Mouse (Mus musculus) kidney, postnatal 10 days (tissue): ENCODE measurements around the gene Atxn7l3b.

Experiments
- DNase-seq: peaks from one replicate; pipeline ENCODE4 v3.0.0; 2021; ENCODE audit warnings: mixed read lengths

The Atxn7l3b gene

GRCm38 (mm10) chr10:112928452-112929221 lies at the start of gene Atxn7l3b:
TSS of gene Atxn7l3b (minus strand) at chr10:112929001.
- DNase-seq = peak; percentile 97

DNA sequence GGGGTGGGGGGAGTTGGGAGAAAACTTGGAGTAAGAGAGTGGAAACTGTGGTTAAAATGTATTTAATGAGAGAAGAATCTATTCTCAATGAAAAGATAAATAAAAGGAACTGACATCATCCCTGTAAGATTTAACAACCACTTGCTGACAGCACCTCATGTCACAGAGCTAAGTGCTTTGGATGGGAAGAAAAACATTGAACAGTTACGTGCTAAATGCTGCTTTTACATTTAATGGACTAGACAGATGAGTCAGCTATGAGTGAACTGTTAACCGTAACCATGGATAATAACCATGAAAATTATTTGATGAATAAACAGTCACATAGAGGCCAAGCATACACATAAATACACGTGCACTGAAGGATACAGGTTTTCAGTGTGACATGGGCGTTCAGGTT lies 48.8 kb upstream of the Atxn7l3b start:
- no peak for DNase-seq

DNA sequence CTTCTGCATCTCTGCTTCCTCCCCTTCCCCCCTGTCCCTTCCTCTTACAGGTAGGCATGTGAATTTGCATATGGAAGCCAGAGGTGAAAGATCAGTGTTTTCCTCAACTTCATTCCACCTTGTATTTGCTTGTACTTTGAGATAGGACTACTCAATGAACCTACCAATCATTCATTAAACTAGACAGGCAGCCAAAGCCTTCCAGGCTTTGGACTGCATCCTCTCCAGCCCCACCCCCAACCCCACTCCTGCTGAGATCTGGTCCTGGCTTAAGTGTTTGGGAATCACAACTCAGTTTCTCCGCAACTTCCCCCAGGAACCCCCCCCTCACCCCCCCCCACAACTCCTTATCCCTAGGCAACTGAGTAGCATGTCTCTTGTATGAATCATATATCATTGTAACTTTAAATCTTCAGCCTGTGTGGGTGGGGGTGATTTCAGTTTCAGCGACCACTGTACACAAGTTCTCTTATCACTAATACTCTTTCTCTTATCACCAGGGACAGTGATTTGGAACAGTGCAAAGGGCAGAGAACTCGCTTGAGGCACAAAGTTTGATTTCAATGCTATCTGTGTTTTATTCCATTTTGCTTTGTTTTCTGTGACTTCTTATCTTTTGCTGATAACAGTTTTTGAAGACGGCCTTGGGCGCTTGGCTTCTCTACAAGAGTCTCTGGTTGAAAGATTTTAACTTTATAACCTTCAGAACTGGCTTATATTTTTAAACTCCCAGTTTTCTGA lies 44.7 kb upstream of the Atxn7l3b start:
- no peak for DNase-seq

- DNase-seq = no peak
Observed at GRCm38 (mm10) chr10:112970002-112970589, 41.3 kb upstream of the Atxn7l3b start.

DNA sequence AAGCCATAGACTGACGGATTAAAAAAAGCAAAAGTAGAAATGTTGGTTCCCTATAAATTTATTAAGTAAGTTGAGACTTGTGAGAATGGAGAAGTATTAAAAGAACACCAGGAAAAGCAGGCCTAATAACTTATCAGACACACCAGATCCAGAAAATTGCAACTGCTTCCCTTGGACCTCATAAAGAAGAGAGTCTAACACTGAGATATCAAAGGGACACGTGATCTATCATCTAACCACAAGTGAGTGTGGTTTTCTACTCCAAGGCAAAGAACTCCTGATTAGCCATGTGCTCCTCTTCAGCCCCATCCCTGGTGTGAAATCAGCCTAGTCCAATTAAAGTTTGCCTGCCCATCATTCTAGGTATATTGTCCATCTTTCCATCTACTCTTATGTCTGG lies 38.8 kb upstream of the Atxn7l3b start:
- DNase-seq = no peak

DNA sequence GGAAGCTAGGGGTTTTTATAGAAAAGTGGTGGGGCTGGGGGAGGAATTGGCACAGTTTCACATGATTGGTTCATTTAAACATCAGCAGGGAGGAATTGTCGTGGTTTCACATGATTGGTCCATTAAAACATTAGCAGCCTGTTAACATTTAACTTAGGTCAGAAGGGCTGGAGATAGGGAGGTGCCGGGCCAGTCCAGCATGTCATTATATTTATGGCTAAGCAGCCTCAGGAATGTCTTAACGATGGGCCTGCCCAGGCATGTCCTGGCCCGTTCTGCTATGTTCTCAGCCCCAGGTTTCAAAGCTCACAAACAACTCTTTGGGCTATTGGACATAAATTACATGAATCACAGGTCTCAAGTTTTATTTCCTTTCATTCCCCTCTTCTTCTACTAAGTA lies 33.4 kb upstream of the Atxn7l3b start:
- DNase-seq = peak; percentile 40

GRCm38 (mm10) chr10:112954140-112954539 lies 25.3 kb upstream of the Atxn7l3b start:
- no peak for DNase-seq

DNA sequence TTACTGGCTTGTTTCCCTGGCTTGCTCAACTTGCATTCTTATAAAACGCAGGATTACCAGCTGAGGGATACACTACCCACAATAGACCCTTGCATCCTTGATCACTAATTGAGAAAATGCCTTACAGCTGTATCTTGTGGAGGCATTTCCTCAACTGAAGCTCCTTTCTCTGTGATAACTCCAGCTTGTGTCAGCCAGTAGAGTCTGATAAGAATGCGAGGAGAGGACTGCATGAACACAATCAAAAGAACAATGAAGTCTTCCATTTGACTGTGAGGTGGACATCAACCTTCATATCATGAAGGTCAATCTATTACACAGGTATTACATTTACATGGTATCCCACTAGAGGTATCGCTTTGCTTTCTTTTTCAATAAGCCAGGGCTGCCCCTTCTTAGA lies 19.7 kb upstream of the Atxn7l3b start:
- no peak for DNase-seq

DNA sequence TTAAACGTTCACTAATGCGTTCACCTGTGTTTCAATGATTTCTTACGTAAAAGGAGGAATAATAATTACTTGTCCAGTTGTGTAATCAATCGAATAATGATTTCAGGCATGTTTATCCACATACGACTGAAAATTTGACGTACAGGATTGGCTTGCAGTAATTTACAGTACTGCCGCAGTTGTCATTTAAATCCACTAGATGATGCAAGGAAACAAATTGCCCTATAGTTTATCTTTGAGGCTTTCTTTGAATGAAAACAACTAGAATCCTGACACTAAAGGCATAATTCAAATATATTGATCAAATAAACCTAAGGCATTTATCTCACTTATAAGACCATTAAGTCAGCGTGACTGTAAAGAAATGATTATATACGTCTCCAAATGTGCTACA lies 418 bp upstream of the Atxn7l3b start:
- no peak for DNase-seq

DNA sequence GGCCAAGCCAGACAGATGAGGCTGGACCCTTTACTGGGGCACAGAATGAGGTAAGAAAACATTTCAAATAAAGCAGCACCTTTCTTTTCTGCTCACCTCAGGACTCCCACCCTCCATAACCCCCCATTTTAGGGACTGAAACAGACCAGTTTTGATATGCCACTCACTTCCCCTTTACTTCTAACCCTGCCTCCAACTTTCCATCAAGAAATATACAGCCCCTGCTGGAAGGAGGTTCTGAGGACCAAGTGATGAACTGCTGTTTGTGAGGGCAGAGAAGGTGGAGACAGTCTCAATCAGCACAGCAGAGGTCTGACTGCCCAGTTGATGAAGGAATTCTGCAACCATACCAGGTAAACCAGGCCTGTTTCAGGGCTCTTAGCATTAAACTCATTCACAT lies 1.8 kb downstream of the Atxn7l3b start:
- no peak for DNase-seq

GRCm38 (mm10) chr10:112926271-112926670 lies 2.5 kb downstream of the Atxn7l3b start:
- no peak for DNase-seq

DNA sequence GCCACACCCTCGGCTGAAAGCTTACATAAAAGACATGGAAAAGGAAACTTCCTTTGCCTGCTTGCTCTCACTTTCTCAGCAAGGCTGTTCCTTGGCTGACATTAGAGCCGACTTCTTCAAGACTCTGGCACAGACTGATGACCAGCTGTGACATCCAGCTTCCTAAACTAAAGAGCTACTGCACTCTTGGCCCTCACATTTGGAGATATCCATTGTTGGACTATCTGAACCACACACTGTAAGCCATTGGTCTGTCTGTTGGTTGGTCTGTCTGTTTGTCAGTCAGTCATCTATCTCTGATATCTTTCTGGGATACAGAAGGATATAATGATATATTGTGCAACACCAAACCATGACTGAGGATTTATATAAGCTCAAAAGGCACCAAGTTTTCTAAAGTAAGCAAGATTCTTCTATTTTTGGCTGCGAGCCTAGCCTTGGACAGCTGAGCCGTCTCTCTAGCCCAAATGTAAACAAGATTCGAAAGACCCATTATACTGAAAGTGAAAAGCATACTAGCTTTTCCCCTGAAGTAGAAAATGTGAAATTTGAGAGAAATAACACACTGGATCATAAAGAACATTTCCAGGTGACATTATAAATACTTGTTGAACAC lies 12.1 kb downstream of the Atxn7l3b start:
- peak; percentile 14 for DNase-seq

DNA sequence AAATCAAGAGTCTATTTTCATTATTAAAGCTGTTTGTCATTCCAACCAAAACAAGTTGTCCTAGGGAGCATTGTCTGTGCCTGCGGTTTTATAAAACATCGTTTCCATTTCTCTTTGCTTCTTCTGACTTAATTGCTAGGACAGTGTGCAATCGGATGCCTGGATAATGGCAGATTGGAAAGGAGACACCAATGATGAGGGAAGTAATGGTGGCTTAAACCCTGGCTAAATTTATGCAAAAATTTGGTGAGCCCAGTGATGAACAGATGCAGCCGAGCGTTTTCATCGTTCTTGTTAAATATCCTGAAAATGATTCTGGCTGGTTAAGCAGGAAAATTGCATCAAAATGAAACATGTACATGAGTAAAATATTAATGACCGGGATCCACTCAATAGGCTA lies 28.6 kb downstream of the Atxn7l3b start:
- no peak for DNase-seq

GRCm38 (mm10) chr10:112899796-112900195 lies 29.0 kb downstream of the Atxn7l3b start:
- DNase-seq = no peak

DNA sequence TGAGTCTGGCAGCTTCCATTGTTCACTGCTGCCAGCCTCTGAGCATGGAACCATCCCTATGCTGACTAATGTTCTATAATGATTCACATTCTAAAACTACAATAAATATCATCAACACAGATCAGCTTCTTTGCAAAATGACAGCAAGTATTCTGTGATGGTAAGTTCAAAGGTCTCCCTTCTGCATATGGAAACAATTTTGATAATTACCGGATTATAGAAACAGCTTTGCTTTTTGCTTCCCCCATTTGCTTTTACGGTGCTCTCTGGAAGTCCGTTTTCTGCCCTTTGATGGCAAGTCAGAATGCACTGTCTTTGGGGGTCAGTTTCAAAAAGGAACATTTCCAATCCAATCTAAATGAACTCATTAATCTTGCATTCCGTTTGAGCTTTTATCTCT lies 32.2 kb downstream of the Atxn7l3b start:
- DNase-seq = no peak

GRCm38 (mm10) chr10:112893622-112894252 lies 35.1 kb downstream of the Atxn7l3b start:
- DNase-seq = no peak

DNA sequence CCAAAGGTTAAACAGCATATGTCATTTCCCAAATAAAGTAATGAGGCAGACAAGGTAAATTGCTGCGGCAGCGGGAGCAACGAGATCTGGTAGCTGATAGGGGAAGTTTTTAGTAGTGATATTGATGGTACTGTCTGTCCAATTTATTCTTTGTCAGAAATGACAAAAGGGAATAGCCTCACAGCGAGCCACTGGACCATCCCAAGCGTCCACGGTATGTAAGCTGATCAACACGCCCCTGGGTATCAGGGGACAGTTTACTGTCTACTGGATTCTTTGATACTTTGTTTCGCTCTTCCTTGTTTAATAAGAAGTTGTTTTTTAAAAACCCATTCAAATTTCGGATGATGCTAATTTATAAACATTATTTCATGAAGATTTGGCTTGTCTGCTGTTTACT lies 44.7 kb downstream of the Atxn7l3b start:
- DNase-seq = no peak

- DNase-seq = no peak
Observed at GRCm38 (mm10) chr10:112883688-112884004, 45.2 kb downstream of the Atxn7l3b start.

DNA sequence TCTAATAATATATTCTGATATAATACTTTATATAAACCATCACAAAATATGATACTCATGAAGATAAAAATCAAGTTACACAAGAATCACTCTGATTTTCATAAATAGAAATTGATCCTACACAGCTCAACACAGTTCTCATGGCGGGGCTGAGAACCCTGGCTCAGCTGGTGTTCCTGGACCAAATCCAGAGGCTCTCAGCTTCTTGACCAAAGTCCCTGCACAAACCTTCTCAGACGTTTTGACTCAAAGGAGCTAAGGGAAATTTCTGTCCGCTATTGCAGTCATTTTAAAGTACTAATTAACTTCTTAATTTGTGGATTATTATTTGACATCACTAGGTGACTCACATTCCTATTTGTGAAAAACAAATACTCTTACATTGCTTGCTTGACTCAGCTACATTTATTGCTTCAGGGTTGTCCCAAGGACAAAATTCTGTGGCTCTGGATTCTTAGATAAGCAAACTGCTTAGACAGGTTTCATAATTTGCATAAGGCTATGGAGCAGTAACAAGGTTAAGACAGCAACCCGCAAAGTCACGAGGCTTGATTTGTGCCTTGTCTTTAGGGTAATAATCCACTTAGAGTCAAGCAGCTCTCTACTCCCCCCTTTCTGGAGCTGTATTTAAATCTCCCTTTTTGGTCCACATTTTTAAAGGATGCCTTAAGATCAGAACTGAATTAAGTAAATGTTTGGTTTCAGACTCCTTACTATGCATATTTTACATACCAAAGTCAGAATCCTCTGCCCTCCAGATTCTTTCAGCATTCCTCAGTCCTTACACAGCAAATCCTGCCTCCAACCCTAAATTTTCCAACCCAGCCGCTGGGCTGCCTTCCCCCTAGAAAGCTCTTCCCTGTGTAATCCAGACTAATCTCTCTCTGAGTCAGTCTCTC lies 45.8 kb downstream of the Atxn7l3b start:
- peak; percentile 52 for DNase-seq

DNA sequence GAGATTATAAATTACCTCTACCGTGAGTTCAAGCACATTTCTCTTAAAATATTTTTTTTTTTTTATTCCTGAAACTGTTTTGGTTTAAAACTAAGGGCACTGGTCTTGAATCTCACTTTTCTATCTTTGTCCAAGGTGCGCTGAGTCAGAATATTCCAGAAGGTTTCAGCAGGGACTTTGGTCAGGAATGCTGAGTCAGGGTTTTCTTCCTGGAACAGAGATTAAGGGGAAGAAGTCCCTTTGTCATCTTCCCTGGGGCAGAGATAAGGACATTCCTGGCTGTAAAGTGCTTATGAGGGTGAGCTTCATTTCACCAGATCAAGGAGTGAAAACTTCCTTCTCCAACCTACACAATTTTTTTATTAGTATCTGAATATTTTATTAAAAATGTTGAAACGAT lies 46.7 kb downstream of the Atxn7l3b start:
- DNase-seq = no peak

DNA sequence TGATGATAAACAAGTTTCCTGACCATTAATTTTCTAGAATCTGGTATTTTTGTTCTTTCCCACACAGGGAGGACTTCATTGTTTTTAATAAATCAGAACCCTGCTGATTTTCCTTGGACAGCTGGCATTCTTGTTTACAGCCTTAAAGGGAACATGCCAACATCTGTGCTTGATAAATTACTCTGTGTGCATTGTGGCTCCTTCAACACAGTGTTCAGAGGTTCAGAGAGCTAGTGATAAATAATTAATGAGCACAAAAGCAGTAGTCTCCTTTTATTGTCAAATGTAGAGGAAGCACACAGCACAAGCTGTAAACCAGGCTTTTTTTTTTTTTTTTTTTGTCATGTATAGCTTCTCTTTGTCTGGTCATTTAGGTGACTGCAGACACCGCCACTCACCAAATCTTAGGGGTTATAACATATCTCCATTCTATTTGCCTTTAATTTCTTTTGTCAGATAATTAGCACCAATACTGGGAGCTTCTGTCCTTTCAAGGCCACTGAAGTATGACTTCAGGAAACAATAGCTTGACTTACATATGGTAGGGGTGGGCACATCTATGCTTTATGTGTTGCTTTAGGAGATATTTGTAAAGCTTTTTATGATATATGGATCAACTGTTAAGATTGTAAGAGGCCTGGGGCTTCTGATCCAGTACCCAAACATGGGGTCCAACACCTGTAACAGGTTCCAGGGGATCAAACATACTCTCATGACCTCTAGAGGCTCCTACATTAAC lies 52.0 kb downstream of the Atxn7l3b start:
- no peak for DNase-seq
